Mouse (Mus musculus) WW6 (cell line): Measurements from ENCODE around the gene Gsta3.

ENCODE experiments used
- DNase-seq: peaks from one replicate; pipeline ENCODE4 v3.0.0-alpha.2; 2013; ENCODE audit warnings: low read depth, low spot score

Gene Gsta3

DNA sequence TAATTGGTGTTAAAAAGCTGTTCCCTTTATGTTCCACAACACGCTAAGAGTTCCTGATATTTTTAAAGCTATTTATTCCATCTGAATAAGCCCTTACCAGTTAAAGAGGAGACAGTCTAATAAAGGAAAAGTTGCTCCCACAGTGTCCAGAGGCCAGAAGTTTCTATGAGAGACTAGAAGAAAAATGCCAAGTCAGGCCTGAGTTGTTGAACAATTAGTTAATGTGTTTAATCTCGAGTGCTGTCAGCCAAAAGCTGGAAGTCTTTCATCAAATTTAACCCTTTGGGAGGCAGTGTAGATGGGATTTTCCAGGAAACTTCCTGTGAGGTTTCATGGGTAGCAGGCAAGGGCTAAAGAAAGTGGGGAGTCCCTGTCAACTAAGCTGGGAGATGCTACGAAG lies 59.4 kb downstream of the Gsta3 start:
- DNase-seq: no peak

DNA sequence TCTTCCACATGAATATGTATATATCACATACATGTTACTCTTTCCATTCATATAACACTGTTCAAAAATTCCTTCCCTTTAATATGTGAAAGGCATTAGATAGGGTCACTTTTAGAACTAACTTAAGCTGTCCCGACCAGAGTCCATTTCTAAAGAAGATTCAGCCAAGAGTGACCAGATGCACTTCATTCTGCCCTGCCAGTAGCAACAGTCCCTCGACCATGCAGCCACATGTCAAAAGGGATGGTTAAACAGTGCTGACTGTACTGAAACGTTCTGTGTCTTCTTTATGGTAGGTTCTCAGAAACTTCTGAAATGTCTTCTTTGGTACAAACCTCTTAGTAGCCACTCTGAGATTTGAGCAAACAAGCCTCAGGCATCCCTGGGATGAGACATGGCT lies 61.3 kb downstream of the Gsta3 start:
- no peak for DNase-seq

DNA sequence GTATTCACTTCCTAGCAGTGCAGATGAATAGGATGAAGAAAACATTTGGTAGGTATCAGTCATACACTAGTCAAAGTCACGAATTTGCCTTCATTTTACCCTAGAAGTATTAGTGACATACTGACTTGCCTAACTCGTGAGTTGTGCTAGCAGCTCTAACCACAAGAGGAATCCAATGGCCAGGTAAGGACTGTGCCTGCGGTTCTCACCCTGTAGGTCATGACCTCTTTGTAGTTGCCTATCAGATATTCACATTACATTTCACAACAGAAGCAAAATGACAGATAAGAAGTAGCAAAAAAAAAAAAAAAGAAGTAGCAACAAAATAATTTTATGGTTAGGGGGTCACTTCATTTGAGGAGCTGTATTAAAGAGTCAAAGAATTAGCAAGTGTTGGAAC lies 63.8 kb downstream of the Gsta3 start:
- no peak for DNase-seq

DNA sequence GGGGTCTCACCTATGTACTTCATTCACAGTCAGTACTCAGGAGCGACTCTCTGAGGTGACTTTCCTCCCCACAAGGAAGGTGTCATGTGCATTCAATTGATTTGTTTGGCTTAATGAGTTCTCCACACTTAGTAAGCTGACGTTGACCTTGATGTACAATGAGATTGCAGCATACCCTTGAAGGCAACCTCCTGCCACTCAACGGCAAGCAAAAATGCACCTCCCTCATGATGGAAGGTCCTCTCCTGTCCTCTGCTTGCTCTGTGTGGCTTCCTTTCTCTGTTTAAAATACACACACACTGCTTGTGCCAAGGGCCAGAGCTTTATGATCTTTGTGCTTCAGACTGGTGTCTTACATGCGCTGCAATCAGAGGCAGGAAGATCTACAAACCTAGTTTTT lies 64.3 kb downstream of the Gsta3 start:
- no peak for DNase-seq

DNA sequence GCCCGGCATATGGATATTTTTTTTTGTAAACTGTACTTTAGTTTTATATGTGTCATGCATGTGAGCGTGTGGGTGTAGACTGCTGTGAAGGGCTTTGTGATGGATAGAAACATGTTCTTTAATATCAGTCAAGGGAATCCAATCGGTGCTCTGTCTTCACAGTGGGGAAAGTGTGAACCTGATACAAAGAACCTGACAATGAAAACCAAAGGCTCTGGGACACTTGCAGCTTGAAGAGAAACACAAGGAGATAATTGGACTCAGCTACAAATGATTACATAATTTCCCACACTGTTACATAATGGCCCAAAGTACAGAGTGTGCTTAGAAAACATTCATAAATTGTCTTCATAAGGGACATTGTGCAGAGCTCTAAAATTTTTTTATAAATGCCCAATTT lies 65.1 kb downstream of the Gsta3 start:
- no peak for DNase-seq

DNA sequence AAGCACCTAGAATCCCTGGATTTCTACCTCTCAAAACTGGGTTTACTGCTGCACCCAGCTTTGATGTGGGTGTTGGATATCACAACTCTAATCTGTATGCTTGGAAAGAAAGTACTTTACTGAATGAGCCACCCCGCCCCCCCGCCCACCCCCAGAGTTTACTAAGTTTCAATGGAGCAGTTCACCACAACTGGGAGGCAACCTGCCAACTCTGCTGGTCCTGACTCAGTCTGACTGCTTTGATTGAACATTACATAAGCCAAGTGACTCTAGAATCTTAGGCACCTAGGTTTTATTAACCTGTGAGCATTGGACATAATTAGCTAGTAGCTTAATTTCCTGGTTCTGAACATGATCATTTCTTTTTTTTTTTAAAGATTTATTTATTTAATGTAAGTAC lies 73.9 kb downstream of the Gsta3 start:
- DNase-seq: no peak
